In genomic region chr10:127188079-127188453, GRCm38 (mm10) we compare ENCODE assay signal across 8 mouse cellular contexts. TPM values are rescaled to one million over a fixed set of nuclear protein-coding genes. Genes with fewer than 3 reads are reported as not detected.
DNase-seq lines count a peak whose midpoint lies in the region; ATAC-seq and TF ChIP-seq lines count a peak whose summit lies in the region.

No protein-coding gene starts in this region.

- H3K4me3 ChIP-seq in heart, embryonic 11.5 days (ENCODE audit: low read depth, low read length) = peak overlapping the region; percentile 74
- H3K4me3 ChIP-seq in MEL (ENCODE audit: control insufficient read depth in 1 of 2, insufficient read depth in 1 of 2, low read depth in 2 of 2, low read length in 2 of 2) = peak overlapping the region; percentile 82 to 96
- peak overlapping the region; percentile 63 for H3K4me3 ChIP-seq in hindbrain, embryonic 12.5 days
- H3K4me3 ChIP-seq in midbrain, embryonic 14.5 days (replicated peaks; ENCODE audit: low read depth, low read length) = peak overlapping the region; percentile 65

- H3K4me2 ChIP-seq in heart, embryonic 11.5 days = peak overlapping the region; percentile 93
- H3K4me2 ChIP-seq in hindbrain, embryonic 12.5 days (replicated peaks) = peak overlapping the region; percentile 96
- H3K4me2 ChIP-seq in midbrain, embryonic 14.5 days (ENCODE audit: low read length) = peak overlapping the region; percentile 98

- peaks cover 4% of the 10 kb centered on the region for H3K27me3 ChIP-seq in heart, embryonic 11.5 days (ENCODE audit: control insufficient read depth, insufficient read depth, low read length)
- no peaks in the 10 kb centered on the region for H3K27me3 ChIP-seq in MEL (ENCODE audit: control insufficient read depth in 1 of 2, insufficient read depth in 2 of 2, low read length in 2 of 2)
- peaks cover 8% of the 10 kb centered on the region; the same call in 1 of the 2 replicates for H3K27me3 ChIP-seq in hindbrain, embryonic 12.5 days
- H3K27me3 ChIP-seq in midbrain, embryonic 14.5 days (ENCODE audit: control insufficient read depth, insufficient read depth, low read length) = no peaks in the 10 kb centered on the region

- no peak for TF ChIP-seq POLR2A in MEL (IDR thresholded peaks at IDR 0.05; ENCODE audit: control insufficient read depth in 1 of 2, insufficient read depth in 1 of 2, low read depth in 1 of 2, low read length in 2 of 2, poor library complexity in 1 of 2)

- TF ChIP-seq EP300 in MEL (IDR thresholded peaks at IDR 0.05; ENCODE audit: low read depth in 1 of 2, low read length in 2 of 2) = no peak

- peaks cover 7% of the 10 kb centered on the region; the same call in 1 of the 2 replicates for H3K36me3 ChIP-seq in heart, embryonic 11.5 days (ENCODE audit: control insufficient read depth, insufficient read depth, low read length)
- H3K36me3 ChIP-seq in MEL (ENCODE audit: control insufficient read depth in 1 of 2, insufficient read depth in 2 of 2, low read length in 2 of 2) = peaks cover 0 to 22% of the 10 kb centered on the region in 2 experiments; a peak in 2 of 4 replicates
- peaks cover 15% of the 10 kb centered on the region; the same call in 1 of the 2 replicates for H3K36me3 ChIP-seq in hindbrain, embryonic 12.5 days
- peaks cover 24% of the 10 kb centered on the region for H3K36me3 ChIP-seq in midbrain, embryonic 14.5 days (ENCODE audit: control insufficient read depth, insufficient read depth, low read length)

- WGBS in heart, embryonic 11.5 days (ENCODE audit: insufficient replicate concordance) = 0% methylated on average over 18 of the region's 21 CpGs
- 2% methylated on average over 18 of the region's 21 CpGs for WGBS in hindbrain, embryonic 12.5 days
- 1% methylated on average over 21 of the region's 21 CpGs for WGBS in midbrain, embryonic 14.5 days

- peaks cover 7% of the 10 kb centered on the region; the same call in 1 of the 2 replicates for H3K79me2 ChIP-seq in MEL (ENCODE audit: control insufficient read depth, insufficient read depth, low read length, poor library complexity)

- peaks cover 34% of the 10 kb centered on the region for H3K4me1 ChIP-seq in heart, embryonic 11.5 days (ENCODE audit: control insufficient read depth, insufficient read depth, low read length)
- peaks cover 2 to 29% of the 10 kb centered on the region in 2 experiments; a peak in 3 of 4 replicates for H3K4me1 ChIP-seq in MEL (ENCODE audit: control insufficient read depth in 1 of 2, insufficient read depth in 2 of 2, low read length in 2 of 2)
- peaks cover 54% of the 10 kb centered on the region for H3K4me1 ChIP-seq in hindbrain, embryonic 12.5 days
- peaks cover 30% of the 10 kb centered on the region for H3K4me1 ChIP-seq in midbrain, embryonic 14.5 days (ENCODE audit: control insufficient read depth, insufficient read depth, low read length)

- TF ChIP-seq CTCF in MEL (IDR thresholded peaks at IDR 0.05 in 2 of 3, conservative IDR thresholded peaks at IDR 0.05 in 1 of 3; ENCODE audit: control insufficient read depth in 1 of 3, insufficient read depth in 1 of 3, low read depth in 2 of 3, low read length in 3 of 3, poor library complexity in 1 of 3, severe bottlenecking in 1 of 3) = no peak

- TF ChIP-seq RAD21 in MEL (IDR thresholded peaks at IDR 0.05; ENCODE audit: low read depth, low read length) = no peak

- no peak for ATAC-seq in heart, embryonic 11.5 days (replicated peaks; ENCODE audit: insufficient number of reproducible peaks, low FRiP score, low TSS enrichment)
- ATAC-seq in hindbrain, embryonic 12.5 days (ENCODE audit: low FRiP score) = peak; percentile 27; the same call in 1 of the 2 replicates
- ATAC-seq in midbrain, embryonic 14.5 days (ENCODE audit: low FRiP score, low TSS enrichment) = peak; percentile 3; the same call in 1 of the 2 replicates
- no peak for ATAC-seq in activated CD4-positive, CD25-positive, alpha-beta regulatory T cell, adult 4 months

- no peaks in the 10 kb centered on the region for H3K9me3 ChIP-seq in heart, embryonic 11.5 days (replicated peaks; ENCODE audit: control insufficient read depth, low read length)
- no peaks in the 10 kb centered on the region for H3K9me3 ChIP-seq in MEL (replicated peaks; ENCODE audit: insufficient read depth, low read length)
- no peaks in the 10 kb centered on the region for H3K9me3 ChIP-seq in hindbrain, embryonic 12.5 days (replicated peaks)
- H3K9me3 ChIP-seq in midbrain, embryonic 14.5 days (ENCODE audit: control insufficient read depth, low read length) = no peaks in the 10 kb centered on the region

- no peak for DNase-seq in heart, adult 9 months (ENCODE audit: low spot score in 2 of 2)
- no peak for DNase-seq in MEL (ENCODE audit: low read depth, low spot score)
- DNase-seq in midbrain, embryonic 14.5 days = peak; percentile 41
- no peak for DNase-seq in retina, postnatal 1 day
- no peak for DNase-seq in Muller cell, postnatal 12 days (ENCODE audit: inconsistent ontology term)

- peak overlapping the region; percentile 38; the same call in 1 of the 2 replicates for H3K27ac ChIP-seq in heart, embryonic 11.5 days (ENCODE audit: low read depth, low read length)
- no peak overlapping the region for H3K27ac ChIP-seq in MEL (ENCODE audit: control insufficient read depth, low read depth, low read length)
- H3K27ac ChIP-seq in hindbrain, embryonic 12.5 days = peak overlapping the region; percentile 87
- H3K27ac ChIP-seq in midbrain, embryonic 14.5 days (replicated peaks; ENCODE audit: low read depth, low read length) = peak overlapping the region; percentile 74

- peak overlapping the region; percentile 71 for H3K9ac ChIP-seq in heart, embryonic 11.5 days (ENCODE audit: low read depth, low read length)
- H3K9ac ChIP-seq in MEL (ENCODE audit: control insufficient read depth, low read depth, low read length, poor library complexity, severe bottlenecking) = peak overlapping the region; percentile 88
- peak overlapping the region; percentile 88 for H3K9ac ChIP-seq in hindbrain, embryonic 12.5 days
- H3K9ac ChIP-seq in midbrain, embryonic 14.5 days (replicated peaks; ENCODE audit: low read length) = peak overlapping the region; percentile 85

TF ChIP-seq in MEL, 35 proteins besides CTCF, POLR2A, EP300 and RAD21 (continues in another document):
- TF ChIP-seq NELFE (IDR thresholded peaks at IDR 0.05; ENCODE audit: low read depth, low read length) (no peak), ETS1 (IDR thresholded peaks at IDR 0.05; ENCODE audit: low read depth, low read length) (no peak), JUND (IDR thresholded peaks at IDR 0.05; ENCODE audit: low read depth, low read length) (no peak), MAFK (IDR thresholded peaks at IDR 0.05; ENCODE audit: borderline replicate concordance, low read depth, low read length) (no peak)

RNA-seq across cellular contexts. Expression of gene Arhgef25, which starts 1.8 kb away (rescaled TPM):
- polyA plus RNA-seq in heart, embryonic 11.5 days (2014; fragmentation: Nextera tagmentation; extraction: Ambion mirVana) = 17.9 and 18.0 TPM in 2 replicates
- 16.9 and 18.3 TPM in 2 replicates for total RNA-seq in MEL (2012; rRNA removed)
- 10 to 100 TPM in 1 of 2 experiments, not detected in 1; 44.6 TPM for polyA plus RNA-seq in MEL (2012; ENCODE audit: insufficient read depth in 1 of 2, insufficient read length in 2 of 2, low read depth in 1 of 2, low replicate concordance in 2 of 2, missing spikeins in 1 of 2)
- polyA plus RNA-seq in hindbrain, embryonic 12.5 days (2016; fragmentation: Nextera tagmentation; extraction: Ambion mirVana) = 52.2 and 61.4 TPM in 2 replicates
- 19.0 and 19.6 TPM in 2 replicates for polyA plus RNA-seq in midbrain, embryonic 14.5 days (2014; fragmentation: Nextera tagmentation; extraction: Ambion mirVana)
- not detected for polyA plus RNA-seq in activated CD4-positive, CD25-positive, alpha-beta regulatory T cell, adult 4 months (2017; shearing (Covaris generic))

RNA-seq across cellular contexts. Expression of gene Dtx3, which starts 7.5 kb away (rescaled TPM):
- 82.3 and 83.0 TPM in 2 replicates for polyA plus RNA-seq in heart, embryonic 11.5 days (2014; fragmentation: Nextera tagmentation; extraction: Ambion mirVana)
- 24.1 and 30.5 TPM in 2 replicates for total RNA-seq in MEL (2012; rRNA removed)
- polyA plus RNA-seq in MEL (2012; ENCODE audit: insufficient read depth in 1 of 2, insufficient read length in 2 of 2, low read depth in 1 of 2, low replicate concordance in 2 of 2, missing spikeins in 1 of 2) = 100 to 1,000 TPM in 1 of 2 experiments, not detected in 1; 107 TPM
- 199 and 203 TPM in 2 replicates for polyA plus RNA-seq in hindbrain, embryonic 12.5 days (2016; fragmentation: Nextera tagmentation; extraction: Ambion mirVana)
- polyA plus RNA-seq in midbrain, embryonic 14.5 days (2014; fragmentation: Nextera tagmentation; extraction: Ambion mirVana) = 219 and 244 TPM in 2 replicates
- 10 to 100 TPM; 40.6 to 42.9 TPM for polyA plus RNA-seq in activated CD4-positive, CD25-positive, alpha-beta regulatory T cell, adult 4 months (2017; shearing (Covaris generic))

RNA-seq across cellular contexts. Expression of gene Slc26a10, which starts 7.6 kb away (rescaled TPM):
- polyA plus RNA-seq in heart, embryonic 11.5 days (2014; fragmentation: Nextera tagmentation; extraction: Ambion mirVana) = 8.4 and 11.8 TPM in 2 replicates
- 0.75 and 1.1 TPM in 2 replicates for total RNA-seq in MEL (2012; rRNA removed)
- polyA plus RNA-seq in MEL (2012; ENCODE audit: insufficient read depth in 1 of 2, insufficient read length in 2 of 2, low read depth in 1 of 2, low replicate concordance in 2 of 2, missing spikeins in 1 of 2) = 1 to 10 TPM in 1 of 2 experiments, not detected in 1; 1.3 TPM
- 1.2 and 2.2 TPM in 2 replicates for polyA plus RNA-seq in hindbrain, embryonic 12.5 days (2016; fragmentation: Nextera tagmentation; extraction: Ambion mirVana)
- polyA plus RNA-seq in midbrain, embryonic 14.5 days (2014; fragmentation: Nextera tagmentation; extraction: Ambion mirVana) = 0.58 and 0.66 TPM in 2 replicates
- 1 to 10 TPM; 2.5 to 2.7 TPM for polyA plus RNA-seq in activated CD4-positive, CD25-positive, alpha-beta regulatory T cell, adult 4 months (2017; shearing (Covaris generic))

RNA-seq across cellular contexts. Expression of gene B4galnt1, which starts 23.0 kb away (rescaled TPM):
- 1.6 and 1.8 TPM in 2 replicates for polyA plus RNA-seq in heart, embryonic 11.5 days (2014; fragmentation: Nextera tagmentation; extraction: Ambion mirVana)
- total RNA-seq in MEL (2012; rRNA removed) = 23.7 and 24.6 TPM in 2 replicates
- polyA plus RNA-seq in MEL (2012; ENCODE audit: insufficient read depth in 1 of 2, insufficient read length in 2 of 2, low read depth in 1 of 2, low replicate concordance in 2 of 2, missing spikeins in 1 of 2) = 10 to 100 TPM; 65.8 to 66.0 TPM
- 21.6 and 25.8 TPM in 2 replicates for polyA plus RNA-seq in hindbrain, embryonic 12.5 days (2016; fragmentation: Nextera tagmentation; extraction: Ambion mirVana)
- 66.8 and 74.1 TPM in 2 replicates for polyA plus RNA-seq in midbrain, embryonic 14.5 days (2014; fragmentation: Nextera tagmentation; extraction: Ambion mirVana)
- 100 to 1,000 TPM; 152 to 209 TPM for polyA plus RNA-seq in activated CD4-positive, CD25-positive, alpha-beta regulatory T cell, adult 4 months (2017; shearing (Covaris generic))

RNA-seq across cellular contexts. Expression of gene Pip4k2c, which starts 23.3 kb away (rescaled TPM):
- polyA plus RNA-seq in heart, embryonic 11.5 days (2014; fragmentation: Nextera tagmentation; extraction: Ambion mirVana) = 20.8 and 21.5 TPM in 2 replicates
- 31.1 and 31.9 TPM in 2 replicates for total RNA-seq in MEL (2012; rRNA removed)
- polyA plus RNA-seq in MEL (2012; ENCODE audit: insufficient read depth in 1 of 2, insufficient read length in 2 of 2, low read depth in 1 of 2, low replicate concordance in 2 of 2, missing spikeins in 1 of 2) = 10 to 100 TPM in 1 of 2 experiments, not detected in 1; 58.2 TPM
- 23.2 and 24.9 TPM in 2 replicates for polyA plus RNA-seq in hindbrain, embryonic 12.5 days (2016; fragmentation: Nextera tagmentation; extraction: Ambion mirVana)
- 12.5 and 14.6 TPM in 2 replicates for polyA plus RNA-seq in midbrain, embryonic 14.5 days (2014; fragmentation: Nextera tagmentation; extraction: Ambion mirVana)
- polyA plus RNA-seq in activated CD4-positive, CD25-positive, alpha-beta regulatory T cell, adult 4 months (2017; shearing (Covaris generic)) = 10 to 100 TPM; 24.2 to 27.8 TPM

Comparison
In these comparisons a context has a peak if more than half of its experiments do, and no peak if none do; other contexts are left out.
1. ATAC-seq: peak in hindbrain, embryonic 12.5 days (single experiment) and midbrain, embryonic 14.5 days (single experiment); none in heart, embryonic 11.5 days (single experiment) and activated CD4-positive, CD25-positive, alpha-beta regulatory T cell, adult 4 months (single experiment).
2. Peak in every context shown above with its lines, with median percentiles within 50 percentile points of each other: H3K4me2 ChIP-seq, H3K4me3 ChIP-seq and H3K9ac ChIP-seq.